Mouse (Mus musculus) neural tube, embryonic 13.5 days (tissue): ENCODE measurements around the gene Pmel. TPM values are rescaled to one million over a fixed set of nuclear protein-coding genes. Genes with fewer than 3 reads are reported as not detected.
A peak's percentile ranks its signal among the peaks of the same experiment; 100 is the strongest.

ENCODE experiments used
- ATAC-seq: fragments of 200-750 bp; cut with Nextera tagmentation; 2 replicates; pipeline ENCODE4 v1.8.0; 2017; ENCODE audit warnings: low read depth, mild to moderate bottlenecking, moderate TSS enrichment, moderate library complexity
- H3K27ac ChIP-seq: fragments of 300-500 bp; sonication (generic); replicated peaks from 2 replicates; pipeline ENCODE4 v1.5.1; 2015; ENCODE audit warnings: moderate library complexity, mild to moderate bottlenecking, inconsistent platforms
- H3K27me3 ChIP-seq: fragments of 300-500 bp; sonication (generic); 2 replicates; pipeline ENCODE4 v1.6.1; 2015; ENCODE audit warnings: mild to moderate bottlenecking, inconsistent platforms
- H3K36me3 ChIP-seq: fragments of 300-500 bp; sonication (generic); 2 replicates; pipeline ENCODE4 v1.6.1; 2015; ENCODE audit warnings: mild to moderate bottlenecking, inconsistent platforms
- H3K4me1 ChIP-seq: fragments of 300-500 bp; sonication (generic); replicated peaks from 2 replicates; pipeline ENCODE4 v1.6.1; 2015; ENCODE audit warnings: inconsistent platforms
- H3K4me2 ChIP-seq: fragments of 300-500 bp; sonication (generic); 2 replicates; pipeline ENCODE4 v1.6.1; 2015; ENCODE audit warnings: inconsistent platforms, mild to moderate bottlenecking, moderate library complexity
- H3K4me3 ChIP-seq: fragments of 300-500 bp; sonication (generic); 2 replicates; pipeline ENCODE4 v1.5.1; 2015; ENCODE audit warnings: mild to moderate bottlenecking, inconsistent platforms
- H3K9ac ChIP-seq: fragments of 300-500 bp; sonication (generic); 2 replicates; pipeline ENCODE4 v1.6.1; 2015; ENCODE audit warnings: moderate library complexity, mild to moderate bottlenecking, inconsistent platforms
- H3K9me3 ChIP-seq: fragments of 300-500 bp; sonication (generic); 2 replicates; pipeline ENCODE4 v1.6.1; 2016; ENCODE audit warnings: inconsistent platforms
- WGBS: fragments of 180-500 bp; shearing (Covaris S2); methylation state at CpG from one replicate; pipeline ENCODE4 v1.1.7; 2015; 5-methylcytosine and 5-hydroxymethylcytosine counted together
- polyA plus RNA-seq: library from polyadenylated mRNA; unstranded; fragments of >200 nt; fragmentation: Nextera tagmentation; extraction: Ambion mirVana; gene quantifications from 2 replicates; pipeline ENCODE4 v1.2.1, GENCODE M21; 2015

Gene Pmel
- polyA plus RNA-seq, 1 experiment from 2014 or later, result 1.0 TPM

- Histone ChIP-seq H3K4me2 (peak within 1 kb of the TSS; percentile 90), H3K9me3 (no peaks in the 10 kb centered on the region), H3K27me3 (no peaks in the 10 kb centered on the region), H3K9ac (peak within 1 kb of the TSS; percentile 79), H3K4me1 (peaks cover 19% of the 10 kb centered on the region), H3K27ac (peak within 1 kb of the TSS; percentile 76), H3K36me3 (peaks cover 23% of the 10 kb centered on the region), H3K4me3 (peak within 1 kb of the TSS; percentile 71)
- WGBS, result under 1% methylated on average over 60 of the region's 60 CpGs
- peak; percentile 92 for ATAC-seq
Observed at GRCm38 (mm10) chr10:128673763-128674468, 30.1 kb upstream of the Pmel start, which contains the start of gene Suox. Suox (minus strand) TSS chr10:128674073.

GRCm38 (mm10) chr10:128674469-128675008 lies 29.5 kb upstream of the Pmel start:
- H3K4me1 ChIP-seq, result peaks cover 13% of the 10 kb centered on the region
- 4% methylated on average over 9 of the region's 9 CpGs for WGBS
- peak overlapping the region; percentile 79 for H3K9ac ChIP-seq
- H3K27ac ChIP-seq, result peak overlapping the region; percentile 76
- H3K4me3 ChIP-seq, result peak overlapping the region; percentile 71
- peaks cover 28% of the 10 kb centered on the region for H3K36me3 ChIP-seq
- H3K27me3 ChIP-seq, result no peaks in the 10 kb centered on the region
- no peak for ATAC-seq
- H3K4me2 ChIP-seq, result peak overlapping the region; percentile 90
- no peaks in the 10 kb centered on the region for H3K9me3 ChIP-seq

- H3K4me3 ChIP-seq, result peak overlapping the region; percentile 73
- H3K27ac ChIP-seq, result peak overlapping the region; percentile 98
- no peak; the same call in 1 of the 2 replicates for ATAC-seq
- peak overlapping the region; percentile 69 for H3K4me2 ChIP-seq
- H3K9me3 ChIP-seq, result no peaks in the 10 kb centered on the region
- no peaks in the 10 kb centered on the region for H3K27me3 ChIP-seq
- WGBS, result under 1% methylated on average over 22 of the region's 22 CpGs
- peaks cover 21% of the 10 kb centered on the region for H3K4me1 ChIP-seq
- H3K36me3 ChIP-seq, result peaks cover 7% of the 10 kb centered on the region
- H3K9ac ChIP-seq, result peak overlapping the region; percentile 90
Observed at GRCm38 (mm10) chr10:128695411-128695991, 8.5 kb upstream of the Pmel start.

- Histone ChIP-seq H3K4me3 (peak within 1 kb of the TSS; percentile 73), H3K4me2 (peak within 1 kb of the TSS; percentile 69), H3K27me3 (no peaks in the 10 kb centered on the region), H3K9ac (peak within 1 kb of the TSS; percentile 90), H3K9me3 (no peaks in the 10 kb centered on the region), H3K36me3 (peaks cover 11% of the 10 kb centered on the region), H3K27ac (peak within 1 kb of the TSS; percentile 98), H3K4me1 (peaks cover 21% of the 10 kb centered on the region)
- peak; percentile 99 for ATAC-seq
- WGBS, result 1% methylated on average over 40 of the region's 40 CpGs
Observed at GRCm38 (mm10) chr10:128695992-128696807, 7.8 kb upstream of the Pmel start, which contains the start of gene Rab5b. Rab5b (minus strand) TSS chr10:128696264.

- ATAC-seq, result no peak
- Histone ChIP-seq H3K4me3 (peak overlapping the region; percentile 73), H3K27me3 (no peaks in the 10 kb centered on the region), H3K9ac (0 out of 2 replicates have a peak overlapping the region, but pooled peaks have one; percentile 52), H3K9me3 (no peaks in the 10 kb centered on the region), H3K27ac (peak overlapping the region; percentile 77; the same call in 1 of the 2 replicates), H3K4me1 (peaks cover 21% of the 10 kb centered on the region), H3K36me3 (peaks cover 11% of the 10 kb centered on the region), H3K4me2 (peak overlapping the region; percentile 57)
- 91% methylated on average over 6 of the region's 6 CpGs for WGBS
Observed at GRCm38 (mm10) chr10:128697072-128697725, 6.8 kb upstream of the Pmel start.

GRCm38 (mm10) chr10:128699006-128699405 lies 5.0 kb upstream of the Pmel start:
- WGBS, result 89% methylated on average over 5 of the region's 5 CpGs
- ATAC-seq, result no peak
- H3K4me3 ChIP-seq, result no peak overlapping the region
- no peak overlapping the region for H3K9ac ChIP-seq
- H3K4me2 ChIP-seq, result no peak overlapping the region
- no peaks in the 10 kb centered on the region for H3K27me3 ChIP-seq
- H3K4me1 ChIP-seq, result peaks cover 21% of the 10 kb centered on the region
- H3K27ac ChIP-seq, result no peak overlapping the region
- peaks cover 11% of the 10 kb centered on the region for H3K36me3 ChIP-seq
- no peaks in the 10 kb centered on the region for H3K9me3 ChIP-seq

- Histone ChIP-seq H3K9ac (no peak overlapping the region), H3K27ac (no peak overlapping the region), H3K4me2 (no peak overlapping the region), H3K4me1 (peaks cover 22% of the 10 kb centered on the region), H3K36me3 (peaks cover 11% of the 10 kb centered on the region), H3K9me3 (no peaks in the 10 kb centered on the region), H3K27me3 (no peaks in the 10 kb centered on the region), H3K4me3 (no peak overlapping the region)
- no peak for ATAC-seq
- WGBS, result 80% methylated on average over 11 of the region's 11 CpGs
Observed at GRCm38 (mm10) chr10:128699611-128700010, 4.4 kb upstream of the Pmel start.

GRCm38 (mm10) chr10:128700712-128701111 lies 3.3 kb upstream of the Pmel start:
- Histone ChIP-seq H3K4me3 (no peak overlapping the region), H3K27ac (no peak overlapping the region), H3K9me3 (no peaks in the 10 kb centered on the region), H3K36me3 (peaks cover 11% of the 10 kb centered on the region), H3K9ac (no peak overlapping the region), H3K4me1 (peaks cover 22% of the 10 kb centered on the region), H3K4me2 (no peak overlapping the region), H3K27me3 (no peaks in the 10 kb centered on the region)
- 96% methylated on average over 5 of the region's 5 CpGs for WGBS
- no peak for ATAC-seq

GRCm38 (mm10) chr10:128702328-128703007 lies 1.5 kb upstream of the Pmel start:
- ATAC-seq, result no peak
- H3K27ac ChIP-seq, result no peak overlapping the region

GRCm38 (mm10) chr10:128704491-128705316 lies 709 bp downstream of the Pmel start, which contains the start of gene Cdk2:
Cdk2 (minus strand) TSS chr10:128705031.
- peak within 1 kb of the TSS; percentile 75 for H3K4me3 ChIP-seq
- peaks cover 10% of the 10 kb centered on the region; the same call in 1 of the 2 replicates for H3K36me3 ChIP-seq
- peak; percentile 94 for ATAC-seq
- H3K27me3 ChIP-seq, result no peaks in the 10 kb centered on the region
- H3K9ac ChIP-seq, result peak within 1 kb of the TSS; percentile 72
- H3K9me3 ChIP-seq, result no peaks in the 10 kb centered on the region
- H3K4me1 ChIP-seq, result peaks cover 19% of the 10 kb centered on the region
- H3K27ac ChIP-seq, result peak within 1 kb of the TSS; percentile 80
- under 1% methylated on average over 62 of the region's 62 CpGs for WGBS
- H3K4me2 ChIP-seq, result peak within 1 kb of the TSS; percentile 88

More at GRCm38 (mm10) chr10:128702328-128703007, 1.5 kb upstream of the Pmel start:
- H3K9ac ChIP-seq, result no peak overlapping the region; the same call in 1 of the 2 replicates
- no peak overlapping the region for H3K4me2 ChIP-seq
- H3K27me3 ChIP-seq, result no peaks in the 10 kb centered on the region
- no peaks in the 10 kb centered on the region for H3K9me3 ChIP-seq
- 75% methylated on average over 6 of the region's 6 CpGs for WGBS
- peaks cover 19% of the 10 kb centered on the region for H3K4me1 ChIP-seq
- no peak overlapping the region for H3K4me3 ChIP-seq
- H3K36me3 ChIP-seq, result peaks cover 11% of the 10 kb centered on the region
